Mouse (Mus musculus) skeletal muscle tissue, adult 2 months (tissue): ENCODE results near the gene Cwc25.
A peak's percentile ranks its signal among the peaks of the same experiment; 100 is the strongest.
"Not testable (repeated sequence)": the region's sequence is repeated elsewhere in the genome, so short reads cannot be mapped to it uniquely, and the experiment has no call there.

Source experiments
- DNase-seq: peaks from one replicate; pipeline ENCODE4 v3.0.0-alpha.2; 2012; ENCODE audit warnings: low read depth, low spot score

Cwc25 gene

DNA sequence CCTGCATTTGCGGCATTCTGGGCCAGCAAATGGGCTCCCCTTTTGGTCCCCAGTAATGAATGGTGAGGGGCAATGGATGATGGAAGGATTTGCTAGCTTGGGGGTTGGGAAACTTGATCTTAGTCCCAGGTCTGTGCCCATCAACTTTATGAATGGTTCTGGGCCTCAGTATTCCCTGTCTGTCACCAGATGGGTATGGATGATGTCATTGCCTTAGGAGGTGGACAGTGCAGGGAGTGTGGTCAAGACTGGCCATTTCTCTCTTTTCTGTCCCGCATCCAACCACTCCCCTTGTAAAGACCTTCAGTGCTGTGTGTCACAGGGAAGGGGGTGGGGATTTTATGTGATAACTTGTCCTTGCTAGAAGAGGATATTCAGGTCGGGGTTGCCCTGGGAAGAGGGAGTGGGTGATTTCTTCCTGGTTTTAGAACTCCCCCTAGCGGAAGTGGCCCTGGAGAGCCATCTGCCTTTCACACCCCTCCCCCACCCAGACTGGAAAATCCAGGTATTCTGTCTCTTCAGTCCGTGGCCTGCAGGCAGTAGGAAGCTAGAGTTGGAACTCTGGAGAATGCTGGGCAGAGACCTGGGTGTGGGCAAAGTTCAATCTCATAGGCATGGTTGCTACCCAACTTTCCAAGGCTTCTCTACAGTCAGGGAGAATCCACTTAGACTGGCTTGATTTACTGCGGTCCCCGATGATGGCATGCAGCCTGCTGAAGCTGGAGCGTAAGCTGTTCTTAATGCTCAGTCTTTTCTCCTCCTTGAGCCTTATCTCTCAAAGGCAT, 35.2 kb upstream of the Cwc25 start:
- DNase-seq = no peak

DNA sequence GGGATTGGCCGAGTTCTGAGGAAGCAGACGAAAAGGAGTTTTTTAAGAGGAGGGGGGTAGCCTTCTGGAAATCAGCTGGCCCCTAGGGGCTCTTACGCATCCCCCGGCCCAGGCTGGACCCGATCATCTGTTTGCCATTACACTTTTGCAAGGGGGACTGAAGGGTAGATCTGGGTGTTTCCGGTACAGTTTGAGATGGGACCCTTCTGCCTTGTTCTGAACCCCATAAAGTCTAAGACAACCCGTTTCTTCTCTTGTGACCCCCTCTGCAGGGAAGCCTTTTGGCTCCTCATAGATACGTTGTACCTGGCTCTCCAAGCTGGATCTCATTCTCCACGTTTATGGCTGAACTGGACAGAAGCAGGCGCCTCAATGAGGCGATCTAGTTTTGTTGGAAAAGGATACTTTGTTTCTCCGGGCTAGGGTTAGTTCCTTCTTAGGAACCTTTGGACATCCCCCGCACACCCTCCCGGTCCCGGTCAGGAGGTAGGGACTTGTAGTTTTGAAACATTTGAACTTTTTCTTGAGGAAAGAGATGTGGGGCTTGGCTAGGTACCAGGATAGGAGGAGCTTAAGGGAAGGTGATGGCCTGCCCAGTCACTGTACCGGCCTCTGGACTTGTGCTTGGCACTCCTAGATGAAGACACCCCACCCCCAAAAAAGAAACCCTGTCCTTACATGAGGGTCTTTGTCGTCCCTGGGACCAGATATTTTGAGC, 34.5 kb upstream of the Cwc25 start:
- DNase-seq = no peak

DNA sequence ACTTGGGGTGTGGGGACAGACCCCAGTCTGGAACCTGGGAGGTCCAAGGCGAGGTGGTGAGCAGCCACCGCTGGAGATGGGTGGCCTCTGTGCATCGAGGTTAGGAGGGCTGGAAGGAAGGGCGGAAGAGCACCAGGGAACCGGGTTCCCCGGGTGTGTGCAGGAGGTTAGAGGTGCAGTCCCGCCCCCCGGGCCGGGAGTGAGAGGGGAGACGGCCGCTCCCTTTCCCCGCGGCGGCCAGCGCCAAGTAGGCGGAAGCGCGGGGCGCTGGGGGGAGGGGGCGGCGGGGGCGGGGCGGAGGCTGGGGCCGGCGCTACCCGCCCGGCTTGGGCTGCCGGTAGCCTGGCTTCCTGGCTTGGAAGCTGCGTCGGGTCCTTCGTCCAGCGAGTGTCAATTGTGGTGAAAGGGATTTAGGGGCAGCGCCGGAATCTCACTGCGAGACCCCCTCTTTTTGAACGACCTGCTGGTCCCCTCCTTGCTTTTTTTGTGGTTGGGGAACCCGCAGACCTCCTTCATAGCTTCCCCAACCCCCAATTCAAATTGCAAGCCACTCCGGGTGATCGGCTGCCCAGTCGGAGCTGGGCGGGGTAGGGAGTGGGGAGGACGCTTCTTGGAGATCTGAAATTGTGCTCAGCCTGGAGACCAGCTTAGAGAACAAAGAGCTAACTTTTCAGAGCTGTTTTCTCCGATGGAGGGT, 33.8 kb upstream of the Cwc25 start:
- DNase-seq = no peak

DNA sequence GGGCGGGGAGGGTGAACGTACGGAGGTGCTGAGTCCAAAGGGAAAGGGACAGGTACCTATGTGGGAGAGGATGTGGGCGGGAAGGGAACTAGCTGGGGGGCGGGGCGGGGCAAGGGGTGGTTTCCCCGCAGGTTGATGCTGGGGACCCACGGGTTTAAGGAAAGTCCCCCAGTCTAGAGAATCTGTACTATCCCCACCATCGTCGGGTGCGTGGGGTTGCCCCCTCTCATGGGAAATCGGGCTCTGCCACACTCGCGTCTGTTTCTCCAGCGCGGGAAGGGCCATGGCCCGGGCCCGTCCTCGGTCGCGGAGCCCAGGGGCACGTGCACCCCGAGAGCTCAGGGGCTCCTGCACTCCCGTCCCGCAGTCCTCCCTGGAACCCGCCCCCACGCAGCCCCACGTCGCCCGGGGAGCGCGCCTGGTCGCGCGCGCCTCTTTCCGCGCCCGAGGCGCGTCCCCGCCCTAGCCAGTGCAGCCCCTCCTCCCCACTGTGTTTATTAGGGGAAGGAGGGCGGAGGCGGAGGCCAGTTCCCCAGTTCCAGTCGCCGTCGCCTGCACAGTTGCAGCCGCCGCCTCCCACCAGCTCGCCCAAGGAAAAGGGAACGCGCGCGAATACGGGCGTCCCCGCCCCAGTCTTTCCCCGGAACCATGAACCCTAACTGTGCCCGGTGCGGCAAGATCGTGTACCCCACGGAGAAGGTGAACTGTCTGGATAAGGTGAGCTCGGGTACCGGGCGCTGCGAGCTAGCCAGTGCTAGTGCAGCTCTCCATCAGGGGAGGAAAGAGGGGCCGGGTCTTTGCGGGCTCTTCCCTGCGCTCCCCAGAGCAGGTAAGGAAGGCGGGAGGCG, 33.0 kb upstream of the Cwc25 start:
- DNase-seq = peak; percentile 80

DNA sequence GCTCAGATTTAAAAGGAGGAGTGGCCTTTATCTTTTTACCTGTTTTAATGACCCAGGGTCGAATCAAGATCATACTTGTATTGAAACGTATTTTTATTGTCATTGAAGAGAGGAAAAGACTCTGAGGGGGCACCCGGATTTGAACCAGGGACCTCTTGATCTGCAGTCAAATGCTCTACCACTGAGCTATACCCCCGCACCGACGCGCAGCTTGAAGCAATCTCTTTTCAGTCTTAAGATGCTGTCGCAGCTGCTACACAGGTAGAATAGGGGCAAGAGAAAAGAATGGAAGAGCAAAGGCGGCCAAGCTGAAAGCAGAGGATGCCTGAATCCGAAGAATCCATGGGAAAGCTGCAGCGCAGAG, 32.4 kb upstream of the Cwc25 start, which contains the start of gene Lasp1:
Lasp1 (plus strand) TSS at position 219 of the 364 bp plus-strand sequence.
- DNase-seq = peak; percentile 85

DNA sequence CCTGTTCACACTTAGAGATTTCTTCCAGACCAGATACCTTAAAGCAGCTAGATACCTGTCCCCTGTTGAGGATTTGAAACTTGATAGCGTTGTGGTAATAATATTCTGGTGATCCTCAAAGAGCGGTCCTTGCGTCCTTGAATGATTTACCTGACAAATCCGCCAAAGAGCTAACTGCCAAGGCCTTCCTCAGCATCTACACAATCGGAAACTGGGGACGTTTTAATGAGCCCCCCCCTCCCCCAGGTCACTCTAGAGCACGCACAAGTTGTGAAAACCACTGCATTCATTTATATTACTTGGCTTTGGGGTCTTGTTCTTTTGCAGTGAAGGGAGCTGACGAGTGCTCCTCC, 31.7 kb upstream of the Cwc25 start:
- no peak for DNase-seq

DNA sequence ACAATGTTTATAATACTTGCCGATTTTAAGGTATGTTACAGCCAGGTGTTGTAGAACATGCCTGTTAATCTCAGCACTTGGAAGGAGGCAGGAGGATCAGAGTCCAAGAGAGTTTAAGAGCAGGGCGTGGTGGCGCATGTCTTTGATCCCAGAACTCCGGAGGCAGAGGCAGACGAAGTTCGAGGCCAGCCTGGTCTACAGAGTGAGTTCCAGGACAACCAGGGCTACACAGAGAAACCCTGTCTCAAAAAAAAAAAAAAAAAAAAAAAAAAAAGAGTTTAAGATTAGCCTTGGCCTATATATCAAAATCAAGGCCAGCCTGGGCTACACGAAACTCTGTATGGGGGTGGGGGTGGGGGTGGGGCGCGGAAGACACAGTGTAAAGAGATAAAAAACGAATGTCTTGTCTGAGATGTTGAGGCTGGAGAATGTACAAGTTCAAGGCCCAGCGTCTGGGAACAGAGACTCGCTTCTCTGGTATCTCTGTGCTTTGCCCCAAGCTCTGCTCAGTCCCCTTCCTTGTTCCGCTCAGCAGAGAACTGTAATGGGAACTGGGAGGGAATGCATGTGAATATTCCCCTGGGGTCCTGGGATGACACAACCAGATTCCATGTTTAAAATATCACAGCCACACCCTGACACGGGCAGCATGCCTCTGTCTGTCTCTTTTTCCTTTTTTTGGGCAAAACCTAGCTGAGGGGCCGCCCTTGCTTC, 31.2 kb upstream of the Cwc25 start:
- peak; percentile 75 for DNase-seq

DNA sequence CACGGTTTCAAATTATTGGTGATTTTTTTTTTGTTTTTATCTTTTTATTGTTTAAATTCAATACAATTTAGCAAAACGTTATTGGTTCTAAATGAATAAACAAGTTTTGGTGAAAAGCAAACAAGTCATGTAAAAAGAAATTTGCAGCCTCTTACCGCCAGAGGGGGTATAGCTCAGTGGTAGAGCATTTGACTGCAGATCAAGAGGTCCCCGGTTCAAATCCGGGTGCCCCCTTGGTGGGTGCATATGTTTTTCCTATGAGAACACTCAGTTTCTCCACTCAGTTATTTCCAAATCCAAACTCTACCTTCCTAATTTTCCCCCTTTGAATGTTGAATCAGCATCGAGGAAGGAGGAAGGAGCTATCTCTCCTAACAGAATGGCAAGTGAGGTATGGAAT, 30.6 kb upstream of the Cwc25 start:
- peak; percentile 61 for DNase-seq

DNA sequence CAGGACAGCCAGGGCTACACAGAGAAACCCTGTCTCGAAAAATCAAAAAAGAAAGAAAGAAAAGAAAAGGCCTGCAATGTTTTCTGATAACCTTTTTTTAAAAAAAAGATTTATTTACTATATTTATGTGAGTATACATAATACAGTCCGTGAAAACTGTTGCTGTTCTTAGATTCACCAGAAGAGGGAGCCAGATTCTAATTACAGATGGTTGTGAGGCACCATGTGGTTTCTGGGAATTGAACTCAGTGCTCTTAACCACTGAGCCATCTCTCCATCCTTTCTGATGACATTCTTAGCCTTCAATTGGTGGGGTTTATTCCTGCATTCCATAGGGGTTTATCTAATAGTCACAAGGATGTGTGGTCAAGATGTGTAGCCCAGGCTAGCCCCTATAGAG, 26.8 kb upstream of the Cwc25 start:
- DNase-seq = no peak

DNA sequence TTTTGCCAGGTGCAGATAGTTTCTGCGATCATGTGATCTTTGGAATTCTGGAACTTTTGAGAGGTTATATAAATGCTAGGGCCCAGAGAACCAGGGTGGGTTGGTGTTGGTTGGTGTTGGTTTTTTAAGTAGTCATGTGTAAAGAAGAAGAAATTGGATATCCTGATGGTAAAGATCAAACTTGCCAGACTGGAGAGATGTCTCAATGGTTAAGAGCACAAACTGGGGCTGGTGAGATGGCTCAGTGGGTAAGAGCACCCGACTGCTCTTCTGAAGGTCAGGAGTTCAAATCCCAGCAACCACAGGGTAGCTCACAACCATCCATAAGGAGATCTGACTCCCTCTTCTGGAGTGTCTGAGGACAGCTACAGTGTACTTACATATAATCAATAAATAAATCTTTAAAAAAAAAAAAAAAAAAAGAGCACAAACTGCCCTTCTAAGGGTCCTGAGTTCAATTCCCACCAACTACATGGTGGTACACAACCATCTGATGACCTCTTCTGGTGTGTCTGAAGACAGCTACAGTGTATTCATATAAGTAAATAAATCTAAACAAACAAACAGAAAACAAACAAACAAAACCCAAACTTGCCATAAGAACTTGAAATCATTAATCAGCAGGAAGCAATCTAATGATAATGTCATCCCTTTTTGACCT, 24.6 kb upstream of the Cwc25 start:
- DNase-seq = not testable (repeated sequence)

DNA sequence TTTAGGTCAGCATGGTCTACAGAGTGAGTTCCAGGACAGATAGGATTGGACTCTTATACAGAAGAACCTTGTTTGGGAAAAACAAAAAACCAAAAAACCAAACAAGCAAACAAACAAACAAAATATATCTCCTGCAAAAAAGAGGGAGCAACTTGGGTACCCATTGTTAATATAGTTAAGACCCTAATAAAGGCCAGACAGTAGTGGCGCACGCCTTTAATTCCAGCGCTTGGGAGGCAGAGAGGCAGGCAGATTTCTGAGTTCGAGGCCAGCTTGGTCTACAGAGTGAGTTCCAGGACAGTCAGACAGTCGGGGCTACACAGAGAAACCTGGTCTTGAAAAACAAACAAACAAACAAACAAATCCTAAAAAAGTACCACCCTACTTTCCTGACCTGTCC, 23.4 kb upstream of the Cwc25 start:
- DNase-seq = no peak

DNA sequence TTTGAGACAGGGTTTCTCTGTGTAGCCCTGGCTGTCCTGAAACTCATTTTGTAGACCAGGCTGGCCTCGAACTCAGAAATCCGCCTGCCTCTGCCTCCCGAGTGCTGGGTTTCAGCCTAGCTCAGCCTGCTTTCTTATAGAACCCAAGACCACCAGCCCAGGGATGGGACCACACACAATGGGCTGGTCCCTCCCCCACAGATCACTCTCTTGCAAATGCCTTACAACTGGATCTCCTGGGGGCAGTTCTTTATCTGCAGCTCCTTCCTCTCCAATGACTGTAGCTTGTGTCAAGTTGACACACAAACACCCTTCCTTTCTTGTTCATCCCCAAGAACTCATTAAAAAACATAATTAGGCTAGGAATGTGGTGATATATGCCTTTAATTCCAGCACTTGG, 21.6 kb upstream of the Cwc25 start:
- no peak for DNase-seq

DNA sequence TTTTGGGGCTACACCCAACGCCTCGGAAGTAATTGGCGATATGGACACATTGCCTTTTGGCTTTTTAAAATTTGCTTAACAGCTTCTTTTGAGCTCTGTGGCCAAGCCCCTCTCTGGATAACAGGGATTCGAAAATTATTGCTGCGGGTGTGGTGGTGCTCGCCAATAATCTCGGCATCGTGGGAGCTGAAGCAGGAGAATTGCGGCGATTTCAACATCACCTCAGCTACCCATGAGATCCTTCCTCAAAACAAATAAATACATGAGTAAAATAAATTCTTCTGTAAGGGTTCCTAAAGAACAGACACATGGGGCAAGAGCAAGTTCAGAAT, 16.2 kb upstream of the Cwc25 start:
- no peak for DNase-seq

DNA sequence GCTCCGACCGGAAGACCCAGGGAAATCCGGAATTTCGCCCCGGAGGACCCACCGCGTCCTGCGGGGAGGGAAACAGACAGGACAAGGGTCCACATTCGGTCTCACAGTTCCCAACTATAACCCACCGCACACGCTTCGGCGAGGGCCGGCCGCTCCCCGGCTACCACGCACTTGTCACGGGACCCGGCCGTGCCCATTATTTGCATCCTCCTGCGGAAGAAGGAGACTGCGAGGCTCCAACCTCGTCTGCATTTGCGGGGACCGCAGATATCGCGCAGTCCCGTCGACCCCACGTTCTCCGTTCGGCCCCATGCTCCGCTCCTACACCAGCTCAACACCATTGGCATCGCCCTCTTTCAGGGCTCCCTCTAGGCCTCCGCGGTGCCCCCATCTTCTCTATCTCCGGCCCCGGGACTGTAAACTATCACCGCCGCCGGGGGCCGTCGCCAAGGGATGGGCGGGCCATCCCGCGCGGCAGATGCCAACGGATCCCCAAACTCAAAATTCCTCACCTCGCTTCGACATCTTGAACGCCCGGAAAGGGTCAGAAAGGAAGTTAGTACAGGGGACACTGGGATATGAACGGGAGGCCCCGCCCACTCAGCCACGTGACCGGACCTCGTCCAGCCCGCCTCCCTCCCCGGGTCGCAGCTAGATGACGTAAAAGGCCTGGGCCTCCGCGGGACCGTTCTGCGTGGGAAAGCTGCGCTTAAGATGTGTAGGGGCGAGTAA, 15.6 kb upstream of the Cwc25 start, which contains the start of gene Rpl23:
Rpl23 (minus strand) TSS at position 606 of the 732 bp plus-strand sequence.
- peak; percentile 97 for DNase-seq

DNA sequence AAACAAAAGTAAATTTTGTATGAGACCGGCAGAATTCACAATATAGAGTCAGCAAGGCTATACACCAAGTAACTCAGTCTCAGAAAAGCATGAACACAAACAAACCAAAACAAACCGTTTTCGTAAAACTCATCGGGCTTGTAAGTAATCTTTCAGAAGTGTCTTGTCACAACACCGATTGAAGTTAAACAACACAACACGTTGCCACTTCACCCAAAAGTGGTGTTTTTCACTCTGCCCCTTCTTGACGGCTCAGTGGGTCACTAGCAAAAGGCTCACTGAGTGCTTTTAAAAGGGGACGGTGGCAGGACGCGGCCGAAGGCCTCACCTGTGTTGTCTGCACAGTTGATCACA, 15.1 kb upstream of the Cwc25 start:
- no peak for DNase-seq

DNA sequence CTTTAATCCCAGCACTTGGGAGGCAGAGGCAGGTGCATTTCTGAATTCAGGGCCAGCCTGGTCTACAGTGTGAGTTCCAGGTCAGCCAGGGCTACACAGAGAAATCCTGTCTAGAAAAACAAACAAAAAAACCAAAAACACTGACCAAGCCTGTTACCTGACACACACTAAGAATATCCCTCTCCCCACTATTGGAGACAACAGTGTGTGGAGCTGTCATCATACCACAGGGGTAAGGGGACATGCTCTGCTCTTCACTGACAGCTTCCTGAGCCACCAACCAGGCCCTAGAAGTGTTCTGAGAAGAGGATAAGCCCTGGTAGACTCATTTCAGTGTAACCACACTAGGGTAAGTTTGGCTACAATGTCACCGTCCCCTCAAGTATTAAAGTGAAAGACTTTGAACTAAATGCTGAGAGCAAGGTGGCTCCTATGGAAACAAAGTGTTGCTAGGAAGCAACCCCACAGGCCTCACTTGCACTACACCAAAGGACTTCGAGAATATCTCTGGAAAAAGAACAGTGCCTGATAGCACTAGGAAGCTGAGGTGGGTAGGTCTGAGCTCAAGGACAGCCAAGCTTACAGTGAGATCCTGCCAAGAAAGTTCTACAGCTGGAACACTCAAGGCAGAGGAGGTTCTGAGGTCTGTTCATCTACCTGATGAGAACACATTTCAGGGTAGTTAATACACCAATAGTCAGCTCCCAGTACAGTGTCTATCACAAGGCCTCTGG, 13.8 kb upstream of the Cwc25 start:
- DNase-seq = no peak

DNA sequence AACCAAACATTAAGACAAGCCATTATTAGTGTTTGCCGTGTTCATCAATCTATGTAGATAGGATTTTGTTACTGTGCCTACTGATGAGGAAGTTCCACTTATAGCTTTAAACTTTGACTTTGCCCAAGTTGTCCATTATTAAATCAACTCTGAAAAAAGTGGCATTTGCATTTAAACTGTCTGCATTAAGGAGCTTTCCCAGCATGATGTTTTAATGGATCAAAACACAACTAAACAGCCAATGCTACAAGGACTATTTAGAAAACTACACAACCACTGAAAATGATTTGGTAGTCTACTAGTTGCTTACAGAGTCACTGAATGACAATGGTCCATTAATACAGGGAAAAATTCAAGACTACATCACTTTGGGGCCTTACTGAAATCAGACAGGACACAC, 12.6 kb upstream of the Cwc25 start:
- DNase-seq = no peak

DNA sequence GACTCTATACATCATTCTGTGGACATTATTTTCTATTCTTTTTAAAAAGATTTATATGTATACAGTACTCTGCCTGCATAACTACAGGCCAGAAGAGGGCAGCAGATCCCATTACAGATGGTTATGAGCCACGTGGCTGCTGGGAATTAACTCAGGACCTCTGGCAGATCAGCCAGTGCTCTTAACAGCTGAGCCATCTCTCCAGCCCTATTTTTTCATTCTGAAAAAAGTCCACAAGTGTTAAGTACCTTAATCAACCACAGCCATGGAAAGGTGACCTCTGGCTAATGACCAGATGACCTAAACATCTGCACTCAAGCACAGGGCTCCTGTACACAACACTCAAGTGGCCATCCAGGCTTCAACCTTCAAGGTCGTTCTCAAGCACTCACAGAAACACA, 10.8 kb upstream of the Cwc25 start:
- DNase-seq = no peak

DNA sequence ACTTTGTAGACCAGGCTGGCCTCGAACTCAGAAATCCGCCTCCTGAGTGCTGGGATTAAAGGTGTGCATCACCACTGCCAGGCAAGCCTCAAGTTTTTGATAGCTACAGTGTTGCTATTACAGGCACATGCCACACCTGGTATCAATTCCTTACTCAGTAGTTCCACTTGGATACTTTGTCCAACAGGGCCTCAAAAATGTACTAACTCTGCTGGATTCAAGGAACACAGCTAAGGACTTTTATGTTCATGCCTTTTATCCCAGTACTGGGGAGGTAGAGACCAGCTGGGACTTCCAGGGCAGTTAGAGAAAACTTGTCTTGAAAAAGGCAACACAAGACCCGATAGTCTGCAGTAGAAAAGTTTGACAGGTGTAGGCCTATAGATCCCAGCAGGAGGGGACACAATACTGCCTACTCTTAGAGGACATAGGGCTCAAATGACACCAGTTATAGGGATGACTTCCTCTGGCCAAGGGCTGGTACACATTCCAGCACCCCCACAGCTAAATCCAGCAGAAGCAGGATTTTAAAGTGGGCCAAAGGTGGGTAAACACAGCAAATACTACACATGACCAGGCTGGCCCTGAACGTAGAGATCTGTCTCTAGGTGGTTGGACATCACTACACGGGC, 10.3 kb upstream of the Cwc25 start:
- no peak for DNase-seq
